Mouse (Mus musculus): ENCODE results near the gene Ccl4.

DNA sequence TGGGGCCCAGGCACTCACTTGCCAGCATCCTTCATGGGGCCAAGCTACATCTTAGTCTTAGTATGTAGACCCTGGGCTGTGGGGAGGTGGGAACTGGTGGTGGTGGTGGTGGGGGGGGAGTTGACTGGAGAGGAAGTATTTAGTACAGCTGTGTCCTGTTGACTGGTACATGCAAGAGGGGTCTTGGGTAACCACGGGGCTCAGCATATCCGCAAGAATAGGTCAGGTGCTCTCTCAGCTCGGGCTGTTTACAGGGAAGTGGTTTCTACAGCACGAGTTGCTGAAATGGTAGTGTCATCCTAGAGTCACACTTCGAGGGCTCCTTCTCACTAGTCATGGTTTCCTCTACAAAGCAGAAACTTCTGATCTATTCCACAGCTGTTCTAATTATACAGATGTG is 22.2 kb upstream of the Ccl4 start:
- no peak for TF ChIP-seq CTCF (IDR thresholded peaks at IDR 0.05; ENCODE audit: extremely low read depth, insufficient read length, insufficient replicate concordance, low read depth, low read length)
- TF ChIP-seq POLR2A (IDR thresholded peaks at IDR 0.05; ENCODE audit: low read depth, low read length) = no peak

Data from small intestine, adult 2 months (tissue).